Mouse (Mus musculus) gastrocnemius, postnatal 4 days (tissue): ENCODE data around the gene Dnph1. TPM values are rescaled to one million over a fixed set of nuclear protein-coding genes. Genes with fewer than 3 reads are reported as not detected.
"Not testable (repeated sequence)": the region's sequence is repeated elsewhere in the genome, so short reads cannot be mapped to it uniquely, and the experiment has no call there.

Experiments
- DNase-seq, 2 experiments: peaks; one replicate each; pipeline ENCODE4 v3.0.0; 2021 to 2022; ENCODE audit warnings: low spot score in 2 of 2, mixed read lengths in 2 of 2
- long read RNA-seq, 2 experiments: library from polyadenylated mRNA; stranded (forward); transcript quantifications; one replicate each; pipeline ENCODE4 v2.0.0; 2021
- total RNA-seq, 2 experiments: library from RNA; stranded (reverse); gene quantifications; 2 replicates each; pipeline ENCODE4 v1.2.3; 2021

Gene Dnph1
- 1 to 10 TPM; 3.6 to 5.2 TPM for total RNA-seq
- long read RNA-seq, experiment 1, partial matches to known transcripts, result 0 of 4 reads
- long read RNA-seq, experiment 1, other reads (novel, unspliced or antisense), result 0 of 4 reads
- long read RNA-seq, experiment 2, transcript Dnph1-201 (4 exons, 1,190 nt), result major isoform, 11 of 11 reads
- long read RNA-seq, experiment 2, partial matches to known transcripts, result 0 of 11 reads
- long read RNA-seq, experiment 2, other reads (novel, unspliced or antisense), result 0 of 11 reads

DNA sequence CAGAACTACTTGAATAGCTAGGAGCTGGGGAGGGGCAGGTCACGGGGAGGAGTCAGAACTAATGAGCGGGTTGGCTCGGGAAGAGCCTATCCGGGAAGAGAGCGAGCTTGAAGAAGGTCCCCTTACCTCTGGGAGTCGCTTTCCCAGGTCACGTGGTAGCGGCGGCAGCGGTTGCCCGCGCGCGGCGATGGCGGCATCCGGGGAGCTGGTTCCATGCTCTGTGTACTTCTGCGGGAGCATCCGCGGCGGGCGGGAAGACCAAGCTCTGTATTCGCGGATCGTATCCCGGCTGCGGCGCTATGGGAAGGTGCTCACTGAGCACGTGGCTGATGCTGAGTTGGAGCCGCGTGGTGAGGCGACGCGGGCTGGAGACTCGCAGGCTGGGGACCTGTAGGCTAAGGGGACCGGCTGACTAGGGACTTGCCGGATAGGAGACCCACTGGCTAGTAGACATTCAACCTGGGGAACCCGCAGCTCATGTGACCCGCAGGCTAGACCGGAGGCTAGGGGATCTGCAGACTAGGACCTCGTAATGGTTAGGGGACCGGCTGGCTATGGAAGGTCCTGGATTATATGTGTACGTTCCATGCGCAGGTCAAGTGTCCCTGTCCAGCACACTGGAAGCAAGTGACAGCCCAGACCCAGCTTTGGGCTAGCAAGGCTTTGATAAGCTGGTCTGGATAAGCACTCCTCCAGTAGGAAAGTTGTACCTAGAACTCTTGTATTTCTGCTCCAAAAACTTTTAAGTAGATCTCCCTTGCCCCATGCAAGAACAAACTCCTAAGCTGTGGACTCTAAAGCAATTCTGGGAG lies at the start of gene Dnph1:
Gene Dnph1 (plus strand): TSS at position 89 of the 812 bp plus-strand sequence.
- peak in 1 of 2 experiments; percentile 65 for DNase-seq

DNA sequence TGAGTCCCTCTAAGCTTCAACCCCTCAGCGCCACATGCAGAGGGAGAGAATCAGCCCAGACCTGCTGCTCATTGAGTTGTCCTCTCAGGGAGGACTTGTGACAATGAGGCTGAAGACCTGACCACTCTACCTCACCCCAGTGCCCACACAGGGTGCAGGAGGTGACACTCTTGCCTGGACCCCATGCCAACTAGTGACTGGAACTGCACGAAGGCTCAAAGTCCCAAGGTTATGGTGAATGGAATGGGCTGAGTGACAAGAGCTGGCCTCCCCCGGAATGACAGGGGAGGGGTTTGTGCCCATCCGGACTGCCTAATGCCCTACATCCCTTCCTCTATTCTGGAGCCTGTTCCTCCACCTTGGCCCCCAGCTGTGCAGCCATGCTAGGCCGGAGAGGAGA lies 43.8 kb upstream of the Dnph1 start:
- DNase-seq, result no peak

DNA sequence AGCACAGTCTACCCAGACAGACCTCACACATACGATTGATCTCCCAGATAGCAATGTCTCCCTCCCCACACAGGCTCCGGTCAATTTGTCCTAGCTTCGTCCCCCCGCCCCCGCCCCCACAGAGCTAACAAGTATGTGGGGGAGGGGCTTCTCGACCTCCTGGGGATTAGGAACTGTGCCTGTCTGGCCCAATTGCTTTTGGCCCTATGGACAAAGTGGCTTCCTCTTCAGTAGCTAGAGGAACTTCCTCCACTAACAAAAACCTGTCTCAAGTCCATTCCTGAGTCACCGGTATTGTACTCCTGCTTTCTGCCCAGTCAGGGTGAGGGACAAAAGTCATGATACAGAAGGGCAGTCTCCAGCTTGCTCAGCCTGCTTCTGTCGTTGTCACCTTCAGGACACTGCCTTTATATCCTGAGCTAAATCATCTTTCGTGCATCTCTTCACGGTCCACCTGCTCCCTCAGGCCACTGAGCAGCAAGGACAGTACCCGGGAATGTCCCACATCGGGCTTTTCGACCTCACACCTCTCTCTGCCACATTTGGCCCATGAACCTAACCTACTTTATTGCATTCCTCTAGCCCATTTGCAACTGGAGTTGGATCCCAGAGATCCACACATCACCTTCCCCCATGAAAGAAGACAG lies 43.1 kb upstream of the Dnph1 start:
- no peak for DNase-seq

DNA sequence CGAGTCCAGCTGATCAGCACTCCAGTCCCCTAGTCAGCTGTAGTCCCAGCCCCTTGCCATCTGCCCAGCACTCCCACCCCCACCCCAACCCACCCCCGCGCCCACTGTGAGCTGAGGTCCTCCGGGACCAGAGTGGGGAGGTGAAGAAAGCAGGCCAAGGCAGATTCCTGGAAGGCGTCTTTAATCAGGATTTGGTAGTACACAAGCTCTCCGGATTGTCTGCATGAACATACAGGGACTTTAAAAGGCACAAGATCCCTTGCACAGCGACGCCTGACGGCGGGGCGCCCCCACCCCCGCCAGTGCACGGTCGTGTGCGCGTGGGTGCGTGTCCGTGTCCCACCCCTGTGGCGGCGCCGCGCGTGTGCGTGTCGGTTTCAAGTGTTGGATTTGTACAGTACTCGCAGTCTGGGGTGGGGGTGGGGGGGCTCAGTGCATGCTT lies 42.5 kb upstream of the Dnph1 start:
- DNase-seq, result no peak

DNA sequence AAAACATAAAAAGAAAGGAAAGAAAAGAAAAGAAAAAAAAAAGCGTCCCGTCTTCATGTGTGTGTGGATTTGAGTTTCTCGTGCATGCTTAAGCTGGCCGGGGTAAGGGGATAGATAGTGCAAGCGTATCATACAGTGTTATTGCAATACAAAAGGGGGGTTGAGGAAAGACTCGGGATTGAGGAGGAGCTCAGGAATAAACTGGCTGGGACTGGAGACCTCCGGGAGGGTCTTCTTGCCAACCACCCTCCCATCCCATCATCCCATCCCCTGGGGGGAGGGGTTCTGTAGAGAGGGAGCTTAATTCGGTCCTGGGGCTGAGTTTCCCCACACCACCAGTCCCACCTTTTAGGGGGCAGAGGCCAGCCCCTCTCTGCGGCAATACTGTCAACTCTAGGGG lies 42.0 kb upstream of the Dnph1 start:
- no peak for DNase-seq

DNA sequence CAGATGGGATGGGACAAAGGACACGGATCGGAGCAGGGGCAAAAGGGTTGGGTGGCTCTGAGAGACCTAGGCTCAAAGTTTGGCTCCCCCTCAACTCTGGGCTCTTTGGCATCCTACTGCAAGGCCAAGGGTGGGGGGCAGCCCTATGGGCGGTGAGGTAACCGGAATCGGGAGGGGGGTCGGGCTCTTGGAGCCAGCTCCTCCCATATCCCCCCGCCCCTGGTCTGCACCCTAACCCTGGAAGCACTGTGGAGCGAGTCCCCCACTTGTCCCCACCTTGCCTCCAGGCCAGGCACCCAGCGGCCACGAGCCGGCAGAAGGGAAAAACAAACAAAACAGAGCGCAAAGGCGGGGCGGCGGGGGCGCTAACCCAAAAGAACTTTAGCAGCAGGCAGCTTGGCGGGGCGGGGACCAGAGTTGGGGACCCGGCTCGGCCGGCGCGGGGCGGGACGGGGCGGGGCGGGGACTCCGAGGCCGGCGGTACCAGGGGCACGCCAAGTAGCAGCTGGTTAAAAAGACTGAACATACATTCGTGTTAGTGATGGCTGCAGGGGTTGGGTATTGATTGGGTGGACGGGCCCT lies 41.3 kb upstream of the Dnph1 start:
- DNase-seq, result no peak

DNA sequence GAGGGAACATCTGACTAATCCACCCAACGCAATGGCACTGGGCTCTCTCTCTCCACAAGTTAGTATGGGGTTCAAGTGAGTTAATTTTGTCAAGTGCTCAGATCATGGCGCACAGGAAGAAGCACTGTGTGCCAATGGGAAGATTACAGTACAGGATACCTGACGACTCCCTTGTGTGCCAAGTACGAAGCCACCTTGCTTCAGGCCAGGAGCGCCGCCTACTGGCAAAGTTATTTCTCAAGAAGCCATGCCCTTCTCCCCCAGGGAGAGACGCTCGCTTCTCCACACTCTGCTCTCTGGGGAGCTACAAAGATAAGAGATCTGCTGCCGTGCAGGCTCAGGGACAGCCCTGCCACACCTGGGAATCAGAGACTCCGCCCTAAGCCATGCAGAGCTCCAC lies 38.7 kb upstream of the Dnph1 start:
- DNase-seq, result no peak

DNA sequence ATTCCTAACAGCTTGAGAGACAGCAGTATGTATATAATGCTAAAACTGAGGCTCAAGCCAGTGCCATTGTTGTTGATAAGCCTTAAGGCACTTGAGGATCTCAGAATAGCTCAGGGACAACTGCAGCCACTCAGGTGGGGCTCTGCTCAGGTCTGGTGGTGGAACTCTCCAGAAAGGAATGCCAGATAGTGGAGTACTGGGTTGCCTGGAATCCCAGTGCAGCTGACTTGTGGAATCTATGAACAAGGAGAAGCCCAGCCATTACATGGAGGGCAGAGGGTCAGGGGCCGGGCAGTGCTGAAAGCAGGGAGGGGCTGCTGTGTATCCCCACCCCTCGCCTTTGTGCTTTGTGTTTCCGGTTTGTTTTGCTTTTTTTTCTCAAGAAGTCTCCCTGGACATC lies 38.1 kb upstream of the Dnph1 start:
- DNase-seq, result no peak

DNA sequence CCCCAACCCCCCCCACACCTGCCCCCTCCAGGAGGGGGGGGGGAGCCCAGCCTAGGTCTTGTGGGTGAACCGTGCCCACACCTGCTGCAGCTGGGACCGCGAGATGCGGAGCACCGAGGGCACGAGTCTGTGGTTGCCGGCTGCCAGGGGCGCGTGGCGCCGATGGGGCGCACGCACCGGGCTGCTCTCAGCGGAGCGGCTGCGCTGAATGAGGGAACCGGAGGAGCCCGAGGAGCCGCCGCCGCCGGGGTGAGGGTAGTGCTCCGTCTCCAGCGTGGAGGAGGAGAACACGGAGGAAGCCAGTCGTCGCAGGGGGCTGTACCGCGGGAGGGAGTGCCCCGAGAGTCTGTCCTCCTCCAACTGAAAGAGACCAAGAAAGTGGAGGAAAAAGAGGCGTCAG lies 35.8 kb upstream of the Dnph1 start:
- DNase-seq, result no peak

DNA sequence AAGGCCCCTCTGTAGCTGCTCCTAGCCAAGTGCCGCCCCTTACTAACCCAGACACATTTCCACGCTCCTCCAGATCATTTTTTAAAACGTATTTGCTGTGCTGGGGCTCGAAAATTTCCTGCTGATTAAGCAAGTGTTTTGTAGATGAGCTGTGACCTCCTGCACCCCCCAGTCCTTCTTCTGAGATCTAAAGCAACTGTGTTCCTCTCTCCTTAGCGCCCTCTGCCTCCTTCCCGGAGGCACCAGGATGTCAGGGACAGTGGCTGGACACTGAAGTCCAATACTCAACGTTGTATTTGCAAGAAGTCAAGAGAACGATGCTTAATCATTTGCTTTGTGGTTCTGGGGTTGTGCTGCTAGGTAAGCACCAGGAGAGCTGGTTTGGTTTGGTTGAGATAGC lies 35.2 kb upstream of the Dnph1 start:
- no peak for DNase-seq

DNA sequence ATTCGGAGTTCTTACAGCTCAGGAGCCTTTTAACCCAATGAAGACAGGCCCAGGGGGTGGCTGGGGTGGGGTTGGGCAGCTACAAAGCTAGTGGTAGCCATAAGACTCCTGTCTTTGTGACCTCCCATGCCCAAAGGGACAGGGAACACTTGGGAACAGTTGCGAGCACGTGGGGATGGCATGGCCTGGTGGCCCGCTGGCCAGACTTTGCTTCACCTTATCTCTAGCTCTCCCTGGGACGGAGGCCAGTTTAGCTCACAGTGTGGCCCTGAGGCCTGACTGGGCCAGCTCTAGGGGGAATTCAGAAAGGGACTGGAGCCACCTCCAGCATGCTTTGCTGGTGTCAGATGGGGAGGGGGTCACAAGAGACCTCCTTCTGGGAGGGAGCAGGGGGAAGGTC lies 34.3 kb upstream of the Dnph1 start:
- DNase-seq, result no peak

DNA sequence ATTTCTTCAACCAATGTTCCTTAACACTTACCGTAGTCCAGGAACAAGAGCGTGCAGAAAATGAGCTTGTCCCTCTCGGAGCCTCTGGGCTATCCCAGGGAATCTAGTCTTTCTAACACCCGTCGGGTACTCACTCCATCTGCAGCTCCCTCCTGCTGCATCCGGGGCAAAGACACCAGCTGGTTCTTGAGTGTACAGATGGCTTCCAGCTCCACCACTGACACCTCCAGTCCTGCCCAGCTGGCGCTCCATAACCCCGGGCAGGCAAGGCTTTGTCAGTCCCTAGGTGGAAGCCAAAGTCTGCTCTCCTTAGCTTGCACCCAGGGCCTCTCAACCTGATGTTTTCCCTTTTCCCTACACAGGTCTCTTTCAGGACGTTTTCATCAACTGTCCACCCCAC lies 28.7 kb upstream of the Dnph1 start:
- no peak for DNase-seq

DNA sequence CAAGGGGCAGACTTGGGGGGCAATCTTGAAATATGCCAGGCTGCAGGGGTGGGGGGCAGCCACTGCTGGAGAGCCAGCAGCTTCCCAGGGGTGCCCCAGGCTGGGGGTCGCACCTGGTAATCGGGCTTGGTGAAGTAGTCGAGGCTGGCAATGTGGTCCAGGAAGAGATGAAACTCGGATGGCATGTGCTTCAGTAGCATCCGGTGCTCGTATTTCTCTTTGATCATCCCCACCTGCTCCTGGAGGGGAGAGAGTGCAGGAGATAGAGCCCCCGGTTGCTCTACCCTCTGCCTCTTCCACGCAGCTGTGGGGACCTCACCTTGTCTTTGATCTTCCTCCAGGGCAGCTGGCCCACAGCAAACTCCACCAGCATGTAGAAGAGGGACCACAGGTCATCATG lies 19.9 kb upstream of the Dnph1 start:
- DNase-seq, result no peak

DNA sequence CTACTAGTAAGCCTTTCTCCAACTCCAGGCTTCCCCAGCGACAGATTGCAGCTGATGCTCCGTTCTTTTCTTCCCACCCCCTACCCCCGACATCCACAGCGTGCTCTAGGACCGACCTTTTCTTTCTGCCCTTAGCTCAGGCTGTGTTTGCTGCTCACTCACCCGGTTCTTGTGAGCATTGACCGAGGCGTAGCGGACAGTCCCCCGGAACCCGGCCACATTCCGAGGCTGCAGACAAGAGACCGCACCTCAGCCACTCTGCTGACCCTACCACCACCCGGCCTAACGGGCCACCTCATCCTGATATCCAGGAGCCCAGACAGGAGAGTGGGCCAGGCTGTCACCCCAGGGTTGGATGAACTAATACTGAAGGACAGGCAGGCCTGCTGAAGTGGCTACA lies 19.2 kb upstream of the Dnph1 start:
- DNase-seq, result no peak

DNA sequence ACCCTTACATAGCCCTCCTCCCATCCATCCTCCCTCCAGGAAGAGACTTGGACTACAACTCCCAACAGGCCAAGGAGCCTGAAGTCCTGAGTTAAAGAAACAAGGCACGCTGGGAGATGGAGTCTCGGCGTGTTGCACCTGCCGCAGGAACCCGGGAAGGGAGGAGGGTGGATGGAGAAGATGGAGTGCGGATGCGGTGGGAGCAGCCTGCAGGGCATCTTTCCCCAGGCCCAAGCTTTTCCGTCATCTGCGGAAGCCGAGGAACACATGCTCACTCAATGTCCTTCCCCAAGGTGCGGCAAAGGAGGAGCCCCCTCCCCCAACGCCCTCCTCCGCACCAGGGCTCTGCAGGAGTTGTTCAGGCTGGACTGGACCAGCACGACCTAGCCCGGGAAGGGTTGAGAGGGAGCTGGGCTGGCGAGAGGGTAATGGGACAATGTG lies 12.9 kb upstream of the Dnph1 start:
- DNase-seq, result no peak

DNA sequence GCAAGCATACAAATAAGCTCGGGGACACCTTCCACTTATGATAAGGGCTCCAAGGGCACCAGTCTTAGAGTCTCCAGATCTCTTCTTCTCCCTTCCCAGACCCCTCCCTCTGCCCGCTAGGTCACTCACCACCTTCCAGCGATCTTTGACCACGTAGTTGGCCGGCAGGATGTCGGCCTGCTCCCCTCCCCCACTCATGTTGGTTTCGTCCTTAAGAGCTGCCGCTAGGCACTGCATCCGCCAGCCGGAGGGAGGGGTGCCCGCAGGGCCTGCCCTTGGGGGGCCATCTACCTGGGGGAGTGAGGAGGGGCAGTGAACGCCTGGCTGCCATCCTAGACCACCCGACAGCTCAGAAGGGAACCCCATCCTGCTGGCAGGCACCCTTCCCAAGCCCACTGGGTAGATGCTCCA lies 12.5 kb upstream of the Dnph1 start:
- DNase-seq, result no peak

DNA sequence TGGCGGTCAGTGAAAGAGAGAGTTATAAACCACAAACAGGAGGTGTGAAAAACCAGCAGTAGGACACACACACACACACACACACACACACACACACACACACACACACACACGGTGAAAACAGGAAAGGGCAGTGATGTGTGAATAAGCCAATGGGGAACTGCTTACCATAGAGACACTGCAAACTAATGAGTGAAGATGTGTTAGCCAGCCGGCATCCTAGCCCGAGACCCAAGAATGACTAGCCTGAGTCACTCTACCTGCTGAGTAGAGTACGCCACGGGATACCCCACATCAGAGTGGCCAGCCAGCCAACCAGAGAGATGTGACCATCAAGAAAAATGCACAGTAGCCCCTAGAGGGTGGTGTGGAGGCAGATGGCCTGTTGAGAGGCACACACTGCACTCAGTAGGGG lies 12.0 kb upstream of the Dnph1 start:
- DNase-seq, result no peak

DNA sequence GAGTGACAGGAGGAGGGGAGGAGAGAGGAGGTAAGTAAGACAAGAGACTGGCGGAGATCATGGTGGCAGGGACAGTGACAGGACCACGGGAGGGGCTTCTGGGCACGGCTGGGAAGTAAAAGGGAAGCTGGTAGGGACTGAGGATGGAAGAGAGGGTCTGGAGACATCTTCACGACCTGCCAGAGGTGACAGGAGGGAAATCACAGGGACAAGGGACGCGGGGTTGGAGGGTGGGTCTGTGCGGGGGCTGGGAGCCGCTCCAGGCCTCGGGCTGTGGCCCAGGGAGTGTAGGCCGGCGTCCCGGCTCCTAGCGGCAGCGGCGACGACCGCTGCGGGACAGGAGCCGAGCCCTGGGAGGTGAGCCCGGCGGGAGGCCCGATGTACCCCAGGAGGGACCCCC lies 9.5 kb upstream of the Dnph1 start:
- DNase-seq, result no peak

DNA sequence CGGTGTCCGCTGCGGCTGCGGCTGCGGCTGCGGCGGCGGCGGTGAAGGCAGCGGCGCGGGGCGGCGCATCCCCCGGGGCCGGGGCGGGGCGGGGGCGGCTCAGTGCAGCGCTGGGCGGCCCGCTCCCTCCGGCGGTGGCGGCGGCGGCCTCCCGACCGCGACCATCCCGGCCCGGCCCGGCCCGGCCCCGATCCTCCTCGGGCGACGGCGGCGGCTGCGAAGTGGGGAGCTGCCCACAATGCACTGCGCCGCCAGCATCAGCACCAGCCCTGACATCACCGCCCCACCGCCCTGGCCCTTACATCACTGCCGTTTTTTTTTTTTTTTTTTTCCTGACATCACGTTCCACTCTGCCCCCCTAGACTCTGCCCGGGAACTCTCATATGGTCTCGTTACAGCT lies 9.1 kb upstream of the Dnph1 start, which contains the start of gene Ttbk1:
Gene Ttbk1 (minus strand): TSS at position 245 of the 400 bp plus-strand sequence.
- DNase-seq, result no peak

DNA sequence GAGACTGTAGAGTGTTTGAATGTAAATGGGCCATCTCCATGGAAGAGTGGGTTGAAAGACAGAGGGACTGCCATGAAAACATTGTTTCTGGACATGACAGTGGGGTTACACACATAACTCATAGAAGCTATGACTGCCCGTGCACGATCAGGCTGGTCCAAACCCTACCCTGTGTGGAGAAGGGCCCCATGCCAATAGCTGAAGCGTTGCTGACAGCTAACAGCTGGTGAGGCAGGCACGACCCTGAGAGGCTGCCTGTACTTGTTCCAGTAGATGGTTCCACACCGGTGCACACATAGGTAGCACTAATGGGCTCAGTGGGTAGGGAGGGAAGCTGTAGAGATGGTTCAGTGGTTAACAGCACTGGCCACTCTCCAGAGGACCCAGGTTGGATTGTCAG lies 1.0 kb upstream of the Dnph1 start:
- DNase-seq, result no peak

DNA sequence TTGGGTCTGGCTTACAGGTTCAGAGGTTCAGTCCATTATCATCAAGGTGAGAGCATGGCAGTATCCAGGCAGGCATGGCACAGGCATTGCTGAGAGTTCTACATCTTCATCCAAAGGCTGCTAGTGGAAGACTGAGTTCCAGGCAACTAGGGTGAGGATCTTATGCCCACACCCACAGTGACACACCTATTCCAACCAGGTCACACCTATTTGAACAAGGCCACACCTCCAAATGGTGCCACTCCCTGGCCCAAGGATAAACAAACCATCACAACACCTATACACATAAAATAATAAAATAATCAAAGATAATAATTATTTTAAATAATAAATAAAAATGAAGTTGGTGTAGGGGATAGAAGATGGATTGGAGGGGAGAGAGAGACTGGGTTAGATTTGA lies 430 bp upstream of the Dnph1 start:
- DNase-seq, result not testable (repeated sequence)

DNA sequence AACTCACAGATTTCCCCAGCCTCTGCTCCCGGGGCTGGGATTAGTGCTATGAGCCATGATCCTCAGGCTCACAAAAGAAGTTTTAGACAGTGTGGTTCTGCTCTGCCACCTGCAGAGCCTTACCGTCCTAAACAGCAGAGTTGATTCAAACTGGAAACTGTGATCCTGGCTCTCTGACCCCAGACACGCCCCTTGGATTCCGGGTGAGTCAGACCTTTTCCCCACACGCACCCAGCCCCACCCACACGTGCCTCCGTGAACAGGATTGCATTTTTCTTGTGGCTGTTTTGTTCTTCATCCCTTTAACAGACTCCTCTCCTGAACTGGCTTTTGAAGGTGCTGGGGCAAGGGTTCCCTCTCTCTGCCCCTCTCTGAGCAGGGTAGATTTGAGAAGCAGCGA lies 1.4 kb downstream of the Dnph1 start:
- DNase-seq, result no peak
